Mouse (Mus musculus): ENCODE measurements around the gene Pced1b.

DNA sequence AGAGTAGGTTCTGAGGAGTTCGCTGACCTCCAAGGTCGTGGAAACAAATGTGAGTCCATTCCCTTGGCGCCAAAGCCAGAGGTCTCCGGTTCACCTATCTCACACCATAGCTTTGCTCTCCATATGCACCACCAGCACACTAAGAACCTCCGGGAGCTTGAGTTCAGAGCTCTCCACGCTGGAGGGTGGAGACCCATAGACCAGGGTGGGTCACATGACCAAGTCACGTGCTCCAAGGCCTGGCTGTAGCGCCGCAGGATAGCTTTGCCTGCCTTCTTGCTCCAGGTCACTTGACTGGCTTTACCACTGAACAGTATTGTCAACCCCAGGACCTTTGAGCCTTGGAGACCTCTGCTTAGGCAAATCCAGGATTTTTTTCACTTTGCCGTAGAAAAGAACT lies 122.2 kb downstream of the Pced1b start:
- TF ChIP-seq POLR2A (IDR thresholded peaks at IDR 0.05; ENCODE audit: extremely low read depth, insufficient read depth, low read length) (no peak), CTCF (IDR thresholded peaks at IDR 0.05; ENCODE audit: low read depth, low read length) (no peak)
